Mouse (Mus musculus) embryonic facial prominence, embryonic 12.5 days (tissue): Measurements from ENCODE around the gene Adgrb3. TPM values are rescaled to one million over a fixed set of nuclear protein-coding genes. Genes with fewer than 3 reads are reported as not detected.
"Not testable (repeated sequence)": the region's sequence is repeated elsewhere in the genome, so short reads cannot be mapped to it uniquely, and the experiment has no call there.

Source experiments
- ATAC-seq: fragments of 200-750 bp; cut with Nextera tagmentation; 2 replicates; pipeline ENCODE4 v1.8.0; 2017; ENCODE audit not compliant: insufficient number of reproducible peaks, insufficient read depth, low FRiP score, low TSS enrichment
- H3K27ac ChIP-seq: fragments of 300-500 bp; sonication (generic); 2 replicates; pipeline ENCODE4 v1.5.1; 2016; ENCODE audit warnings: mild to moderate bottlenecking
- H3K27me3 ChIP-seq: fragments of 300-500 bp; sonication (generic); 2 replicates; pipeline ENCODE4 v1.6.1; 2016; ENCODE audit warnings: mild to moderate bottlenecking, moderate library complexity
- H3K36me3 ChIP-seq: fragments of 300-500 bp; sonication (generic); 2 replicates; pipeline ENCODE4 v1.6.1; 2016; ENCODE audit warnings: mild to moderate bottlenecking
- H3K4me1 ChIP-seq: fragments of 300-500 bp; sonication (generic); 2 replicates; pipeline ENCODE4 v1.6.1; 2016
- H3K4me2 ChIP-seq: fragments of 300-500 bp; sonication (generic); replicated peaks from 2 replicates; pipeline ENCODE4 v1.6.1; 2016; ENCODE audit warnings: mild to moderate bottlenecking, moderate library complexity
- H3K4me3 ChIP-seq: fragments of 300-500 bp; sonication (generic); 2 replicates; pipeline ENCODE4 v1.5.1; 2016; ENCODE audit warnings: mild to moderate bottlenecking
- H3K9ac ChIP-seq: fragments of 300-500 bp; sonication (generic); 2 replicates; pipeline ENCODE4 v1.6.1; 2016; ENCODE audit warnings: mild to moderate bottlenecking, moderate library complexity
- H3K9me3 ChIP-seq: fragments of 300-500 bp; sonication (generic); 2 replicates; pipeline ENCODE4 v1.6.1; 2016; ENCODE audit warnings: mild to moderate bottlenecking, moderate library complexity
- WGBS: fragments of 180-500 bp; shearing (Covaris S2); methylation state at CpG from one replicate; pipeline ENCODE4 v1.1.7; 2016; 5-methylcytosine and 5-hydroxymethylcytosine counted together
- polyA plus RNA-seq: library from polyadenylated mRNA; unstranded; fragments of >200 nt; fragmentation: Nextera tagmentation; extraction: Ambion mirVana; gene quantifications from 2 replicates; pipeline ENCODE4 v1.2.1, GENCODE M21; 2016

Adgrb3 gene
- polyA plus RNA-seq, 1 experiment from 2014 or later = 3.1 TPM

DNA sequence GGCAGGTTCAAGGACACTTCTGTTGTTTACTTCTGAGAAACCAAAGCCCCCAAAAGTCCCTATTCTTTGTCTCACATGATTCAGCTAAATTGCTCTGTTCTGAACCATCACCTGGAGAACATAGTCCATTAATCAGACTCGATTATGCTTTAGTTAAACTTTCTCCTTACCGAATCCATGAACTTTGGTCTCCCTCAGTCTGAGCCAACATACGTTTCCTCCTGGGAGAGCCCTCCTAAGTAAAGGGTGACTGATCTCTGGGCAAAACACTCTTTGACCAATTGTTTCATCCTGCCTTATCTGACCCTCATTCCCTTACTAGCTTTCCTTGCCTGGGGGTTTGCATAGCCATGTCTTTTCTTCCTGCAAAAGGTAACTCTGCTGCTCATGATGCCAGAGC, 806.4 kb downstream of the Adgrb3 start:
- 71% methylated on average over 3 of the region's 3 CpGs for WGBS
- Histone ChIP-seq H3K27ac (no peak overlapping the region), H3K4me1 (no peaks in the 10 kb centered on the region), H3K4me2 (no peak overlapping the region), H3K9me3 (no peaks in the 10 kb centered on the region), H3K27me3 (no peaks in the 10 kb centered on the region), H3K9ac (no peak overlapping the region), H3K36me3 (no peaks in the 10 kb centered on the region), H3K4me3 (no peak overlapping the region)
- no peak for ATAC-seq

DNA sequence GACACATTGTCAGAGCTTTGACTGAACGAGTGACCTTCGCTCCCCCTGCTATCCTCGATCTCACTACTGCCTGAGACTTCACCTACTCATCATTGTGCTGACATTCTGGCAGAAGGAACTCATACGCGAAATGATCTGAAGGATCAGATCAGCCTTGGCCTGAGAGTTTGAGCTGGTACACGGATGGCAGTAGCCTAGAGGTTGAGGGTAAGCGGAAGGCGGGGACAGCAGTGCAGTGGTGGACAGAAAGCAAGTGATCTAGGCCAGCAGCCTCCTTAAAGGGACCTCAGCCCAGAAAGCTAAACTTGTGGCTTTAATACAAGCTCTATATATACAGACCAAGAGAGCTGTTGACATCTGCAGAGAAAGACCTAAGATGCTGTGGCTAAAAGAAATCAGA, 811.7 kb downstream of the Adgrb3 start:
- 87% methylated on average over 8 of the region's 8 CpGs for WGBS
- H3K4me2 ChIP-seq, H3K27me3 ChIP-seq, H3K4me1 ChIP-seq, H3K9ac ChIP-seq, H3K27ac ChIP-seq, H3K4me3 ChIP-seq, H3K9me3 ChIP-seq, ATAC-seq, H3K36me3 ChIP-seq: not testable (repeated sequence)
